Mouse (Mus musculus) lung, postnatal 0 days (tissue): ENCODE measurements around the gene Zfp458. TPM values are rescaled to one million over a fixed set of nuclear protein-coding genes. Genes with fewer than 3 reads are reported as not detected.

Source experiments
- ATAC-seq: fragments of 200-750 bp; cut with Nextera tagmentation; 2 replicates; pipeline ENCODE4 v1.8.0; 2017; ENCODE audit warnings: moderate library complexity
- DNase-seq: peaks from one replicate; pipeline ENCODE4 v3.0.0-alpha.2; 2016; ENCODE audit warnings: low spot score
- H3K27ac ChIP-seq: fragments of 300-500 bp; sonication (generic); 2 replicates; pipeline ENCODE4 v1.5.1; 2014; ENCODE audit warnings: antibody characterized with exemption, mild to moderate bottlenecking, low read length, mixed read lengths
- H3K27me3 ChIP-seq: fragments of 300-500 bp; sonication (generic); replicated peaks from 2 replicates; pipeline ENCODE4 v1.6.1; 2014; ENCODE audit warnings: low read length, mixed read lengths; ENCODE audit not compliant: insufficient read depth
- H3K36me3 ChIP-seq: fragments of 300-500 bp; sonication (generic); 2 replicates; pipeline ENCODE4 v1.6.1; 2014; ENCODE audit warnings: low read length, mixed read lengths; ENCODE audit not compliant: insufficient read depth
- H3K4me1 ChIP-seq: fragments of 300-500 bp; sonication (generic); 2 replicates; pipeline ENCODE4 v1.6.1; 2014; ENCODE audit warnings: antibody characterized with exemption, low read depth, low read length, mixed read lengths; ENCODE audit not compliant: insufficient read depth
- H3K4me2 ChIP-seq: fragments of 300-500 bp; sonication (generic); replicated peaks from 2 replicates; pipeline ENCODE4 v1.6.1; 2014; ENCODE audit warnings: low read depth, mild to moderate bottlenecking, low read length, moderate library complexity, mixed read lengths
- H3K4me3 ChIP-seq: fragments of 300-500 bp; sonication (generic); 2 replicates; pipeline ENCODE4 v1.5.1; 2014; ENCODE audit warnings: low read depth, low read length
- H3K9ac ChIP-seq: fragments of 300-500 bp; sonication (generic); replicated peaks from 2 replicates; pipeline ENCODE4 v1.6.1; 2014; ENCODE audit warnings: low read depth, mild to moderate bottlenecking
- H3K9me3 ChIP-seq: fragments of 300-500 bp; sonication (generic); 2 replicates; pipeline ENCODE4 v1.6.1; 2016; ENCODE audit warnings: low read length, mixed read lengths
- CTCF ChIP-seq: IDR thresholded peaks from 2 replicates; pipeline ENCODE4 v1.5.1; 2016; ENCODE audit warnings: antibody characterized with exemption, mild to moderate bottlenecking
- EP300 ChIP-seq: IDR thresholded peaks from 2 replicates; pipeline ENCODE4 v1.6.1; 2016; ENCODE audit warnings: antibody characterized with exemption, mild to moderate bottlenecking, control low read depth
- WGBS: fragments of 180-500 bp; shearing (Covaris S2); extraction: QIAGEN DNeasy Blood & Tissue Kit; methylation state at CpG from one replicate; pipeline ENCODE4 v1.1.7; 2014; 5-methylcytosine and 5-hydroxymethylcytosine counted together
- polyA plus RNA-seq: library from polyadenylated mRNA; unstranded; fragments of >200 nt; fragmentation: Nextera tagmentation; extraction: Ambion mirVana; gene quantifications from 2 replicates; pipeline ENCODE4 v1.2.1, GENCODE M21; 2015

Gene Zfp458
- polyA plus RNA-seq, 1 experiment from 2014 or later, result 1.1 TPM

DNA sequence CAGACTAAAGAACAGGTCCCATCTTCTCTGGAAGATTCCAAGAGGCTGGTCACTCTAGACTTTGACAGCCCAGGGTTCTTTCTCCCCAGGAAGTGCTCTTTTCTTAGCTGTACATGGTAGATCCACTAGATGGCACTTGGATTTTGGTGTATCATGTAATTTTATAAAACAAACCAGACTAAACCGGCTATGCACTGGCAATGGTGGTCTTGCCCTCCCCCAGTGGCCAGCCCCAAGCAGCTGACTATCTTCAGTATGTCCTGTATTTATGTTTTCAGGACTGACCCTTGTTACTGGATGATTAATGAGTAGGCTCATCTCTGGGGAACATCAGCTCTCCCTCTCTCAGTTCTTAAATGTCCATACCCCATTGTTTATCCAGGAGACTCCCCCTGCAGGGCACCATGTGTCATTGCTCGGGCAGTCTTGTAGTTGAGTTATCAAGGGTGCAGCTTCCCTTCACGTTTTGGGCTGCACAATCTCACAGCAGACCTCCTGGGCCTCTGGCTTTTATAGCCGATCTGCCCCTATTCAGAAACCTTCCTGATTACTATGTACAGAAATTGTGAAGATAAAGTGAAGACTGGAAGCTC, 64.2 kb downstream of the Zfp458 start:
- DNase-seq (peak; percentile 24), ATAC-seq (no peak)
- TF ChIP-seq CTCF (peak; percentile 36; the same call in 1 of the 2 replicates), EP300 (no peak)
- 54% methylated on average over 4 of the region's 4 CpGs for WGBS
- no peak overlapping the region for H3K9ac ChIP-seq
- no peak overlapping the region for H3K4me2 ChIP-seq
- H3K9me3 ChIP-seq, result no peaks in the 10 kb centered on the region
- H3K36me3 ChIP-seq, result no peaks in the 10 kb centered on the region
- H3K4me3 ChIP-seq, result no peak overlapping the region
- H3K4me1 ChIP-seq, result no peaks in the 10 kb centered on the region
- no peaks in the 10 kb centered on the region for H3K27me3 ChIP-seq
- H3K27ac ChIP-seq, result no peak overlapping the region

Other genes starting within 250 kb of the Zfp458 start
- 2.3 and 2.7 TPM in 2 replicates for gene Zfp712, start 217.3 kb downstream of the Zfp458 start, polyA plus RNA-seq
- 2.3 and 3.0 TPM in 2 replicates for gene Zfp708, start 180.5 kb downstream of the Zfp458 start, polyA plus RNA-seq
- 2.5 and 2.7 TPM in 2 replicates for gene Gm28557, start 169.9 kb downstream of the Zfp458 start, polyA plus RNA-seq
- gene Rslcan18, start 162.2 kb downstream of the Zfp458 start, polyA plus RNA-seq, result 0.11 TPM in 1 of 2 replicates, not detected in the other
- 1.1 TPM in 2 replicates for gene Zfp759, start 156.8 kb downstream of the Zfp458 start, polyA plus RNA-seq
- 6.3 and 6.6 TPM in 2 replicates for gene Rsl1, start 105.3 kb downstream of the Zfp458 start, polyA plus RNA-seq
- gene Zfp455, start 84.0 kb downstream of the Zfp458 start, polyA plus RNA-seq, result 1.7 and 2.1 TPM in 2 replicates
- gene Zfp457, start 28.0 kb upstream of the Zfp458 start, polyA plus RNA-seq, result 0.40 and 0.62 TPM in 2 replicates
- gene Zfp595, start 54.1 kb upstream of the Zfp458 start, polyA plus RNA-seq, result 1.5 TPM in 2 replicates
- gene Gm28044, start 82.1 kb upstream of the Zfp458 start, polyA plus RNA-seq, result 0.57 TPM in 1 of 2 replicates, not detected in the other
- gene Zfp953, start 82.1 kb upstream of the Zfp458 start, polyA plus RNA-seq, result 0.80 and 0.82 TPM in 2 replicates
- 0.43 TPM in 1 of 2 replicates, not detected in the other for gene Gm28041, start 97.3 kb upstream of the Zfp458 start, polyA plus RNA-seq
- gene Zfp456, start 97.3 kb upstream of the Zfp458 start, polyA plus RNA-seq, result 1.3 and 1.5 TPM in 2 replicates
- gene Zfp429, start 121.4 kb upstream of the Zfp458 start, polyA plus RNA-seq, result 5.3 and 6.7 TPM in 2 replicates
- 0.35 and 0.55 TPM in 2 replicates for gene Zfp459, start 143.0 kb upstream of the Zfp458 start, polyA plus RNA-seq
- 7.9 and 8.8 TPM in 2 replicates for gene Zfp874a, start 173.2 kb upstream of the Zfp458 start, polyA plus RNA-seq
- gene Zfp874b, start 205.8 kb upstream of the Zfp458 start, polyA plus RNA-seq, result 3.4 and 4.4 TPM in 2 replicates
- 6.5 and 6.8 TPM in 2 replicates for gene Zfp58, start 222.1 kb upstream of the Zfp458 start, polyA plus RNA-seq
- gene Gm26965, start 247.7 kb upstream of the Zfp458 start, polyA plus RNA-seq, result 0.12 and 0.39 TPM in 2 replicates
- gene Zfp87, start 247.7 kb upstream of the Zfp458 start, polyA plus RNA-seq, result 33.8 and 40.5 TPM in 2 replicates